Mouse (Mus musculus) small intestine, adult 2 months (tissue): ENCODE measurements around the gene Aanat.

Source experiments
- CTCF ChIP-seq: fragments of 200-500 bp; IDR thresholded peaks from 2 replicates; pipeline ENCODE4 v1.5.1; 2012; ENCODE audit warnings: low read depth, mild to moderate bottlenecking, control low read depth, inconsistent platforms, low read length, moderate library complexity, mixed read lengths; ENCODE audit not compliant: insufficient replicate concordance, insufficient read length; ENCODE audit errors: extremely low read depth
- POLR2A ChIP-seq: fragments of 200-500 bp; IDR thresholded peaks from 2 replicates; pipeline ENCODE4 v1.6.1; 2012; ENCODE audit warnings: low read depth, mild to moderate bottlenecking, control low read depth, inconsistent platforms, low read length, moderate library complexity

- no peak for TF ChIP-seq POLR2A
- TF ChIP-seq CTCF: no peak
Measured at GRCm38 (mm10) chr11:116572756-116573543, 13.3 kb upstream of the Aanat start.
